Comparison of ENCODE assay signal across 8 mouse cellular contexts in genomic region chr12:24600806-24601205, GRCm38 (mm10). TPM values are rescaled to one million over a fixed set of nuclear protein-coding genes. Genes with fewer than 3 reads are reported as not detected.
DNase-seq lines count a peak whose midpoint lies in the region; ATAC-seq lines count a peak whose summit lies in the region.

No protein-coding gene starts in this region.

- H3K9ac ChIP-seq in intestine, embryonic 15.5 days, result no peak overlapping the region

- DNase-seq in urinary bladder, postnatal 14 days (ENCODE audit: low spot score), result peak; percentile 73
- DNase-seq in urinary bladder, adult 2 months (ENCODE audit: low spot score), result no peak
- DNase-seq in embryo, embryonic 9.5 days (ENCODE audit: extremely low spot score), result peak; percentile 85
- peak; percentile 37 to 64 for DNase-seq in gastrocnemius, postnatal 4 days (ENCODE audit: low spot score in 2 of 2)
- DNase-seq in left cerebral cortex, postnatal 10 days (ENCODE audit: extremely low spot score in 1 of 2, low spot score in 2 of 2), result peak; percentile 79 to 82
- peak; percentile 86 for DNase-seq in mesoderm, embryonic 11.5 days (ENCODE audit: low read depth, low spot score)
- DNase-seq in right cerebral cortex, postnatal 25 days, result peak; percentile 71

- WGBS in intestine, embryonic 15.5 days, result 4% methylated on average over 9 of the region's 9 CpGs

- no peaks in the 10 kb centered on the region for H3K9me3 ChIP-seq in intestine, embryonic 15.5 days

- intact Hi-C loops in left cerebral cortex, postnatal 10 days (cut with DNase I), result loop anchor here (5.0 kb wide), 1 partner anchor 84 kb away; no protein-coding TSS in a partner anchor

- no peak overlapping the region for H3K4me2 ChIP-seq in intestine, embryonic 15.5 days (replicated peaks)

- no peaks in the 10 kb centered on the region for H3K27me3 ChIP-seq in intestine, embryonic 15.5 days (replicated peaks)

- no peaks in the 10 kb centered on the region for H3K4me1 ChIP-seq in intestine, embryonic 15.5 days (replicated peaks)

- H3K4me3 ChIP-seq in intestine, embryonic 15.5 days (replicated peaks), result no peak overlapping the region

- ATAC-seq in intestine, embryonic 15.5 days, result peak; percentile 83

- no peaks in the 10 kb centered on the region for H3K36me3 ChIP-seq in intestine, embryonic 15.5 days

- no peak overlapping the region for H3K27ac ChIP-seq in intestine, embryonic 15.5 days

RNA-seq across cellular contexts. Expression of gene Grhl1, which starts 28.7 kb away (rescaled TPM):
- 22.7 and 26.5 TPM in 2 replicates for polyA plus RNA-seq in urinary bladder, adult 2 months (2012; rRNA removed)
- under 1 TPM; 0.54 to 0.64 TPM for total RNA-seq in gastrocnemius, postnatal 4 days (2021)
- 0.83 and 1.0 TPM in 2 replicates for polyA plus RNA-seq in intestine, embryonic 15.5 days (2015; fragmentation: Nextera tagmentation; extraction: Ambion mirVana)
- total RNA-seq in left cerebral cortex, postnatal 10 days (2021), result 1 to 10 TPM; 7.9 to 9.5 TPM

RNA-seq across cellular contexts. Expression of gene Klf11, which starts 50.3 kb away (rescaled TPM):
- 12.3 and 13.1 TPM in 2 replicates for polyA plus RNA-seq in urinary bladder, adult 2 months (2012; rRNA removed)
- total RNA-seq in gastrocnemius, postnatal 4 days (2021), result 10 to 100 TPM; 18.9 to 19.4 TPM
- 8.9 and 10.9 TPM in 2 replicates for polyA plus RNA-seq in intestine, embryonic 15.5 days (2015; fragmentation: Nextera tagmentation; extraction: Ambion mirVana)
- total RNA-seq in left cerebral cortex, postnatal 10 days (2021), result 1 to 10 TPM; 8.3 to 9.0 TPM

Comparison
In these comparisons a context has a peak if more than half of its experiments do, and no peak if none do; other contexts are left out.
1. RNA of gene Grhl1, which starts 28.7 kb away (total RNA-seq): 7.9 to 9.5 TPM in left cerebral cortex, postnatal 10 days; 0.54 to 0.64 TPM in gastrocnemius, postnatal 4 days; every median in the first group is over 4 times any median in the second.